7 mouse cellular contexts compared by ENCODE assay signal in the genomic region with DNA sequence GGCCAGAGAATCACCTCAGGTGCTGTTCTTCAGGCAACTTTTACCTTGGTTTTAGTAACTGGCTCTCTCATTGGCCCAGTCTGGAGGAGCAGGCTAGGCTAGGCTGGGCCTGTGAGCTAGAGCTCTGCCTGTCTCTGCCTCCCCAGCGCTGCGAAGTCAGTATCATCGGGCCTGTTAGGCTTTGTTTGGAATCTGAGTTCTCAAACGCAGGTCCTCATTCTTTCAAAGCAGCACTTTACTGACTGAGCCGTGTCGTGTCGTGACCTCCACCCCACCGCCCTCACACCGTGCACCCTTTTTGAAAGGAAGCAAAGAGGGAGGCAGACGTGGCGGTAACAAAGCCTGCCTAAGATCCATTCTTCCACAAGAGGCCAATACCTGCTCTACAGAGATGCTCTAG. TPM values are rescaled to one million over a fixed set of nuclear protein-coding genes. Genes with fewer than 3 reads are reported as not detected.
A peak's percentile ranks its signal among the peaks of the same experiment; 100 is the strongest.
DNase-seq lines count a peak whose midpoint lies in the region; ATAC-seq and TF ChIP-seq lines count a peak whose summit lies in the region.

No protein-coding gene starts in this region.

- TF ChIP-seq POLR2A in olfactory bulb, adult 2 months (IDR thresholded peaks at IDR 0.05; ENCODE audit: insufficient read depth, low read depth, low read length): no peak

- DNase-seq in spleen, postnatal 10 days (ENCODE audit: low spot score in 2 of 2): peak; percentile 51 to 57
- DNase-seq in spleen, postnatal 14 days (ENCODE audit: low spot score in 2 of 2): no peak
- no peak for DNase-seq in urinary bladder, postnatal 25 days (ENCODE audit: low spot score)
- no peak for DNase-seq in adrenal gland, adult (ENCODE audit: inconsistent age in 2 of 2, low spot score in 1 of 2)

- H3K27me3 ChIP-seq in erythroblast, embryonic 14.5 days (ENCODE audit: control insufficient read depth): no peaks in the 10 kb centered on the region
- no peaks in the 10 kb centered on the region for H3K27me3 ChIP-seq in limb, embryonic 12.5 days

- no peak for TF ChIP-seq CTCF in olfactory bulb, adult 2 months (IDR thresholded peaks at IDR 0.05; ENCODE audit: insufficient read depth, low read depth, low read length)

- peaks cover 34% of the 10 kb centered on the region for H3K4me1 ChIP-seq in erythroblast, embryonic 14.5 days (ENCODE audit: control insufficient read depth)
- H3K4me1 ChIP-seq in limb, embryonic 12.5 days (replicated peaks): peaks cover 27% of the 10 kb centered on the region
- H3K4me1 ChIP-seq in olfactory bulb, adult 2 months (ENCODE audit: control insufficient read depth, insufficient read depth, low read length): peaks cover 12% of the 10 kb centered on the region; the same call in 1 of the 2 replicates

- no peak for ATAC-seq in limb, embryonic 12.5 days (ENCODE audit: insufficient number of reproducible peaks, insufficient read depth, low FRiP score, low TSS enrichment, low read depth)

- peak overlapping the region; percentile 68 for H3K4me2 ChIP-seq in limb, embryonic 12.5 days

- peak overlapping the region; percentile 90 for H3K9ac ChIP-seq in limb, embryonic 12.5 days (replicated peaks)

- WGBS in limb, embryonic 12.5 days: 60% methylated on average over 11 of the region's 11 CpGs
- WGBS in olfactory bulb, adult 2 months: 46% methylated on average over 11 of the region's 11 CpGs

- H3K9me3 ChIP-seq in erythroblast, embryonic 14.5 days (ENCODE audit: control insufficient read depth, low read length): no peaks in the 10 kb centered on the region
- peaks cover under 1% of the 10 kb centered on the region; the same call in 1 of the 2 replicates for H3K9me3 ChIP-seq in limb, embryonic 12.5 days

- H3K4me3 ChIP-seq in erythroblast, embryonic 14.5 days (replicated peaks): peak overlapping the region; percentile 98
- H3K4me3 ChIP-seq in limb, embryonic 12.5 days (replicated peaks): peak overlapping the region; percentile 92
- no peak overlapping the region for H3K4me3 ChIP-seq in olfactory bulb, adult 2 months (ENCODE audit: insufficient read depth, low read depth, low read length)

- peak overlapping the region; percentile 66 for H3K27ac ChIP-seq in limb, embryonic 12.5 days
- H3K27ac ChIP-seq in olfactory bulb, adult 2 months (ENCODE audit: insufficient read depth, low read depth, low read length): peak overlapping the region; percentile 6; the same call in 1 of the 2 replicates

- peaks cover 2% of the 10 kb centered on the region for H3K36me3 ChIP-seq in erythroblast, embryonic 14.5 days (ENCODE audit: control insufficient read depth)
- no peaks in the 10 kb centered on the region for H3K36me3 ChIP-seq in limb, embryonic 12.5 days

RNA-seq across cellular contexts. Expression of a gene that starts 0.9 kb away (rescaled TPM):
- polyA plus RNA-seq in erythroblast, embryonic 14.5 days (2012): 7.5 and 8.8 TPM in 2 replicates
- polyA plus RNA-seq in limb, embryonic 12.5 days (2016; fragmentation: Nextera tagmentation; extraction: Ambion mirVana): 73.8 and 81.6 TPM in 2 replicates
- polyA plus RNA-seq in olfactory bulb, adult 2 months (2012; ENCODE audit: insufficient read depth, insufficient read length, low replicate concordance, missing spikeins): not detected in 2 replicates

Comparison
In these comparisons a context has a peak if more than half of its experiments do, and no peak if none do; other contexts are left out.
1. DNase-seq: peak in spleen, postnatal 10 days (2 of 2); none in spleen, postnatal 14 days (0 of 2), urinary bladder, postnatal 25 days (single experiment) and adrenal gland, adult (0 of 2).